Mouse (Mus musculus) MEL (cell line): Measurements from ENCODE around the gene Kcnd3.

Experiments used
- CTCF ChIP-seq, 3 experiments: IDR thresholded peaks in 2 of 3; conservative IDR thresholded peaks in 1 of 3; 2 replicates each; pipeline ENCODE4 v1.5.1; 2011 to 2012; ENCODE audit warnings: low read length in 3 of 3, low read depth in 2 of 3, mild to moderate bottlenecking in 2 of 3, improper control_type of control experiment in 1 of 3, inconsistent platforms in 1 of 3, mixed read lengths in 1 of 3, moderate library complexity in 1 of 3; ENCODE audit not compliant: control insufficient read depth in 1 of 3, insufficient read depth in 1 of 3, poor library complexity in 1 of 3, severe bottlenecking in 1 of 3
- EP300 ChIP-seq, 2 experiments: IDR thresholded peaks; 2 replicates each; pipeline ENCODE4 v1.6.1; 2011; ENCODE audit warnings: improper control_type of control experiment in 2 of 2, low read length in 2 of 2, low read depth in 1 of 2, mild to moderate bottlenecking in 1 of 2
- MXI1 ChIP-seq: IDR thresholded peaks from 2 replicates; pipeline ENCODE4 v1.6.1; 2011; ENCODE audit warnings: mild to moderate bottlenecking, low read depth, low read length, improper control_type of control experiment
- POLR2A ChIP-seq, 2 experiments: IDR thresholded peaks; 2 replicates each; pipeline ENCODE4 v1.6.1; 2011 to 2012; ENCODE audit warnings: low read length in 2 of 2, mild to moderate bottlenecking in 2 of 2, control low read depth in 1 of 2, improper control_type of control experiment in 1 of 2, low read depth in 1 of 2, moderate library complexity in 1 of 2; ENCODE audit not compliant: control insufficient read depth in 1 of 2, insufficient read depth in 1 of 2, poor library complexity in 1 of 2
- SIN3A ChIP-seq: IDR thresholded peaks from 2 replicates; pipeline ENCODE4 v1.6.1; 2012; ENCODE audit warnings: low read length, improper control_type of control experiment, inconsistent platforms
- ZC3H11A ChIP-seq: IDR thresholded peaks from 2 replicates; pipeline ENCODE4 v1.6.1; 2012; ENCODE audit warnings: low read depth, mild to moderate bottlenecking, inconsistent platforms, low read length, improper control_type of control experiment
- ZKSCAN1 ChIP-seq: IDR thresholded peaks from 2 replicates; pipeline ENCODE4 v1.6.1; 2012; ENCODE audit warnings: low read depth, mild to moderate bottlenecking, inconsistent platforms, low read length, improper control_type of control experiment, moderate library complexity

GRCm38 (mm10) chr3:105428586-105428985 is 23.5 kb upstream of the Kcnd3 start:
- no peak for TF ChIP-seq POLR2A (IDR thresholded peaks at IDR 0.05; ENCODE audit: control insufficient read depth in 1 of 2, insufficient read depth in 1 of 2, low read depth in 1 of 2, low read length in 2 of 2, poor library complexity in 1 of 2)
- TF ChIP-seq SIN3A = no peak
- no peak for TF ChIP-seq EP300 (IDR thresholded peaks at IDR 0.05; ENCODE audit: low read depth in 1 of 2, low read length in 2 of 2)
- TF ChIP-seq MXI1 = no peak
- no peak for TF ChIP-seq ZKSCAN1
- no peak for TF ChIP-seq CTCF (IDR thresholded peaks at IDR 0.05 in 2 of 3, conservative IDR thresholded peaks at IDR 0.05 in 1 of 3; ENCODE audit: control insufficient read depth in 1 of 3, insufficient read depth in 1 of 3, low read depth in 2 of 3, low read length in 3 of 3, poor library complexity in 1 of 3, severe bottlenecking in 1 of 3)
- TF ChIP-seq ZC3H11A = no peak
